Comparison of ENCODE assay signal across 16 mouse cellular contexts in the genomic region with DNA sequence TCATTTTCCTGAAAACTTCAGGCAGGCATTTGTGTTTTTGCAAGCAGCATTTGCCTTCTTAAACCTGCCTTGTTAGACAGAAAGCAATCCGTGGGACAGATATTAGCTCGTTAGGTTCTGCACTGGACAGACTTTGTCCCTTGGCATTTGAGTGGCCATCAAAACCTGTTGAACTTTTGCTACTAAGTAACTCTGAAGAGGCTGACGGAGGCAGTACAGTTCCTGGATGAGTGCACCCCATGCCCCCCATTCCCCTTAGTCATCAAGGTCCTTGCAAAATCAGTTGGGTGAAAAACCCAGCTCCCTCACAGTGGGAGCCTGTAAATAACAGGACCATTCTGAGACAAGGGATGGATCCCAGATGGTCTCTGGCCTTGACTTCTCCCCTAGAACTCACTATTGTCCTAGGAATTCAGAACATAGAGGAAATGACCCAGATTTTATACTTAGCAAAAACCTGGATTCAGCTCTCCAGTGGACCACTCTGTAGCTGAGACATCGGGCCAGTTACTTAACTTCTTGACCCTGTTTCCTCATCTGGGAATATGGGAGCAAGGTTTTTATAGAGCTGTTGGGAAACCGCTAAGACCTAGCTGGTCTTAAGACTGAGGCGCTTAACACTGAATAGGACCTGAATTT. TPM values are rescaled to one million over a fixed set of nuclear protein-coding genes. Genes with fewer than 3 reads are reported as not detected.
DNase-seq lines count a peak whose midpoint lies in the region; ATAC-seq and TF ChIP-seq lines count a peak whose summit lies in the region.
"Had no signal": no experiment of that assay in that cellular context is flagged by ENCODE, and none has a peak within 500 bp of the region (broad histone marks: within the 10 kb centered on the region; RNA-seq: fewer than 3 reads in every experiment).

No protein-coding gene starts in this region.

- H3K4me2 ChIP-seq in midbrain, embryonic 14.5 days (ENCODE audit: low read length) = no peak overlapping the region

- WGBS in heart, adult 2 months = 61% methylated on average over 6 of the region's 6 CpGs
- 92% methylated on average over 6 of the region's 6 CpGs for WGBS in midbrain, embryonic 14.5 days

- H3K27ac ChIP-seq in heart, adult 2 months = peak overlapping the region; percentile 1
- H3K27ac ChIP-seq in brown adipose tissue, adult 24 weeks (replicated peaks; ENCODE audit: low read depth, low read length) = peak overlapping the region; percentile 63
- H3K27ac ChIP-seq in midbrain, embryonic 14.5 days (replicated peaks; ENCODE audit: low read depth, low read length) = no peak overlapping the region
- H3K27ac ChIP-seq: embryonic facial prominence, embryonic 15.5 days; hindbrain, embryonic 12.5 days; limb, embryonic 13.5 days; neural tube, embryonic 15.5 days had no signal

- H3K36me3 ChIP-seq in heart, adult 2 months (ENCODE audit: control insufficient read depth, insufficient read depth, low read length) = no peaks in the 10 kb centered on the region; the same call in 1 of the 2 replicates
- no peaks in the 10 kb centered on the region for H3K36me3 ChIP-seq in midbrain, embryonic 14.5 days (ENCODE audit: control insufficient read depth, insufficient read depth, low read length)
- H3K36me3 ChIP-seq: embryonic facial prominence, embryonic 15.5 days; hindbrain, embryonic 12.5 days; limb, embryonic 13.5 days had no signal

- H3K9me3 ChIP-seq in midbrain, embryonic 14.5 days (ENCODE audit: control insufficient read depth, low read length) = no peaks in the 10 kb centered on the region
- H3K9me3 ChIP-seq: embryonic facial prominence, embryonic 15.5 days; hindbrain, embryonic 12.5 days; limb, embryonic 13.5 days; neural tube, embryonic 15.5 days had no signal

- H3K4me1 ChIP-seq in heart, adult 2 months (ENCODE audit: control insufficient read depth, insufficient read depth, low read length) = peaks cover 8% of the 10 kb centered on the region
- H3K4me1 ChIP-seq in brown adipose tissue, adult 24 weeks (ENCODE audit: control insufficient read depth, insufficient read depth, insufficient read length, low read length) = peaks cover 19% of the 10 kb centered on the region
- H3K4me1 ChIP-seq in midbrain, embryonic 14.5 days (ENCODE audit: control insufficient read depth, insufficient read depth, low read length) = peaks cover 15% of the 10 kb centered on the region

- peak in 1 of 2 experiments; percentile 35 for DNase-seq in heart, adult 2 months
- no peak for DNase-seq in heart, postnatal 25 days (ENCODE audit: low spot score)
- peak; percentile 30 for DNase-seq in A20 (ENCODE audit: low read depth, low spot score)
- DNase-seq in kidney, postnatal 25 days = peak; percentile 65 to 87
- DNase-seq in cerebellum, adult 8-10 months = no peak
- no peak for DNase-seq in midbrain, embryonic 14.5 days
- DNase-seq: adrenal gland, adult 8-10 months; gastrocnemius, postnatal 36 days; thymus, adult 18-20 months had no signal

- intact Hi-C loops in heart, adult 2 months (cut with DNase I) = loop anchor here (5.0 kb wide), 2 partner anchors 38 to 62 kb away; no protein-coding TSS in a partner anchor
- intact Hi-C loops in heart, postnatal 25 days (cut with DNase I) = no loop called here

- H3K27me3 ChIP-seq in heart, adult 2 months (ENCODE audit: control insufficient read depth, insufficient read depth, low read length) = no peaks in the 10 kb centered on the region
- H3K27me3 ChIP-seq in midbrain, embryonic 14.5 days (ENCODE audit: control insufficient read depth, insufficient read depth, low read length) = no peaks in the 10 kb centered on the region
- H3K27me3 ChIP-seq: embryonic facial prominence, embryonic 15.5 days; hindbrain, embryonic 12.5 days; neural tube, embryonic 15.5 days had no signal

- H3K4me3 ChIP-seq in heart, adult 2 months = no peak overlapping the region
- no peak overlapping the region for H3K4me3 ChIP-seq in brown adipose tissue, adult 24 weeks (ENCODE audit: insufficient read depth, low read depth, low read length)
- no peak overlapping the region for H3K4me3 ChIP-seq in midbrain, embryonic 14.5 days (replicated peaks; ENCODE audit: low read depth, low read length)
- H3K4me3 ChIP-seq: hindbrain, embryonic 12.5 days; neural tube, embryonic 15.5 days had no signal

- no peak overlapping the region for H3K9ac ChIP-seq in heart, adult 2 months (ENCODE audit: low read depth, low read length)
- no peak overlapping the region for H3K9ac ChIP-seq in midbrain, embryonic 14.5 days (replicated peaks; ENCODE audit: low read length)
- H3K9ac ChIP-seq: embryonic facial prominence, embryonic 15.5 days; hindbrain, embryonic 12.5 days; neural tube, embryonic 15.5 days had no signal

- no peak for TF ChIP-seq POLR2A in heart, adult 2 months (IDR thresholded peaks at IDR 0.05; ENCODE audit: insufficient read depth, low read depth, low read length)

- TF ChIP-seq EP300 in heart, adult 2 months (IDR thresholded peaks at IDR 0.05; ENCODE audit: insufficient read depth, low read depth, low read length) = no peak

- H3K79me2 ChIP-seq in heart, adult 2 months (replicated peaks; ENCODE audit: control insufficient read depth, insufficient read depth, low read length) = no peaks in the 10 kb centered on the region

- ATAC-seq in midbrain, embryonic 14.5 days (ENCODE audit: low FRiP score, low TSS enrichment) = no peak
- ATAC-seq: forebrain, embryonic 16.5 days; midbrain, embryonic 16.5 days had no signal

- TF ChIP-seq CTCF in heart, adult 2 months (IDR thresholded peaks at IDR 0.05) = no peak

RNA-seq across cellular contexts. Expression of a gene that starts 30.5 kb away (rescaled TPM):
- total RNA-seq in heart, adult 2 months (2021) = 1 to 10 TPM; 8.0 to 8.8 TPM
- 4.3 and 5.2 TPM in 2 replicates for polyA plus RNA-seq in heart, adult 2 months (2012; rRNA removed)
- 10 to 100 TPM in 1 of 2 experiments, 1 to 10 TPM in 1; 7.8 to 13.0 TPM for total RNA-seq in heart, postnatal 25 days (2021)
- 14.8 and 25.2 TPM in 2 replicates for polyA plus RNA-seq in brown adipose tissue, adult 24 weeks (2012; ENCODE audit: insufficient read depth, insufficient read length, missing spikeins)
- polyA plus RNA-seq in midbrain, embryonic 14.5 days (2014; fragmentation: Nextera tagmentation; extraction: Ambion mirVana) = 33.0 and 45.2 TPM in 2 replicates

Comparison
In these comparisons a context has a peak if more than half of its experiments do, and no peak if none do; other contexts are left out.
1. DNase-seq: peak in A20 (single experiment) and kidney, postnatal 25 days (2 of 2); none in heart, postnatal 25 days (single experiment), cerebellum, adult 8-10 months (single experiment) and midbrain, embryonic 14.5 days (single experiment).